Mouse (Mus musculus): ENCODE results near the gene Cnmd.

- TF ChIP-seq CTCF (IDR thresholded peaks at IDR 0.05; ENCODE audit: low read depth) (no peak), EP300 (optimal IDR thresholded peaks at IDR 0.05) (no peak)
Observed at GRCm38 (mm10) chr14:79606867-79607266, 55.1 kb downstream of the Cnmd start.
